Mouse (Mus musculus): ENCODE data around the gene Mcoln2. TPM values are rescaled to one million over a fixed set of nuclear protein-coding genes. Genes with fewer than 3 reads are reported as not detected.

Gene Mcoln2
- polyA plus RNA-seq, 1 experiment from 2014 or later, result 1.1 TPM

- no peaks in the 10 kb centered on the region for H3K9me3 ChIP-seq (replicated peaks)
- H3K27ac ChIP-seq (replicated peaks), result no peak overlapping the region
Observed at GRCm38 (mm10) chr3:146121310-146122124, 28.1 kb upstream of the Mcoln2 start.

GRCm38 (mm10) chr3:146122125-146122420 is 27.6 kb upstream of the Mcoln2 start:
- H3K9me3 ChIP-seq (replicated peaks), result no peaks in the 10 kb centered on the region
- H3K4me2 ChIP-seq (replicated peaks), result no peak overlapping the region
- no peak overlapping the region for H3K9ac ChIP-seq
- 44% methylated on average over 3 of the region's 3 CpGs for WGBS
- no peak overlapping the region for H3K4me3 ChIP-seq (replicated peaks)
- peaks cover 12% of the 10 kb centered on the region for H3K27me3 ChIP-seq
- no peak overlapping the region for H3K27ac ChIP-seq (replicated peaks)
- H3K4me1 ChIP-seq, result peaks cover 18% of the 10 kb centered on the region
- no peaks in the 10 kb centered on the region for H3K36me3 ChIP-seq
- ATAC-seq (ENCODE audit: insufficient number of reproducible peaks, low FRiP score, low TSS enrichment, low read depth), result no peak

More at GRCm38 (mm10) chr3:146121310-146122124, 28.1 kb upstream of the Mcoln2 start:
- peaks cover 19% of the 10 kb centered on the region for H3K4me1 ChIP-seq
- no peaks in the 10 kb centered on the region for H3K36me3 ChIP-seq
- 9% methylated on average over 25 of the region's 25 CpGs for WGBS
- peaks cover 18% of the 10 kb centered on the region for H3K27me3 ChIP-seq
- peak overlapping the region; percentile 43 for H3K4me2 ChIP-seq (replicated peaks)
- H3K9ac ChIP-seq, result no peak overlapping the region
- ATAC-seq (ENCODE audit: insufficient number of reproducible peaks, low FRiP score, low TSS enrichment, low read depth), result no peak; the same call in 1 of the 2 replicates
- H3K4me3 ChIP-seq (replicated peaks), result peak overlapping the region; percentile 21

DNA sequence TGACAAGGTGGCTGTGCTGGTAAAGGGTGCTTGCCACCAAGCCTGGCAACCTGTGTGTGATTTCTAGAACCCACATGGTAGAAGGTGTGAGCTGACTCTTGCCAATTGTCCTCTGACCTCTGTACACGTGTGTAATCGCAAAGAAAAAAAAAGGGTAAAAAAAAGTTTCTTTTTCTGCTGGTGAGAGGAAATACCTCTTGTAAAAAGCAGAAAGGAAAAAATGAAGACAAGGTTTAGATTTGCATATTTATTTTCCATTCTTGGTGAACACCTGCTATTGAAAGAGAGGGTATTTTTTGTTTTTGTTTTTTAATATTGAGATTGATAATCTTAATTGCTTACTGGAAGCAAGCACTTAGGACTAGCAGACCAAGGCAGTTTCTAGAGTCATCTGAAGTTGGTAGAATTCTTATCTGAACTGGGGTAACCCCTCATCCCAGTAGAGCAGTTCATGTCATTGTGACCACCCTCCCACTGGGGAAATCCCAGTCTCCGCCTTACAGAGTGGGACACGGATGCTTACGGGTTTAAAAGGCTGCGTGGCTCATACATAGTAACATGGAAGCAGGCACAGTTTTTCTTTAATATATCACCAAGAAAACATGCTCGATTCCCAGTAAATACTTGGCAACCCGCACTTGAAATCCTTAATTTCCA is 26.7 kb upstream of the Mcoln2 start:
- peaks cover 4% of the 10 kb centered on the region; the same call in 1 of the 2 replicates for H3K27me3 ChIP-seq
- no peak overlapping the region for H3K27ac ChIP-seq (replicated peaks)
- H3K4me1 ChIP-seq, result peaks cover 10% of the 10 kb centered on the region
- no peak overlapping the region for H3K4me2 ChIP-seq (replicated peaks)
- 73% methylated on average over 8 of the region's 8 CpGs for WGBS
- no peak overlapping the region for H3K9ac ChIP-seq
- no peak overlapping the region for H3K4me3 ChIP-seq (replicated peaks)
- no peaks in the 10 kb centered on the region for H3K9me3 ChIP-seq (replicated peaks)
- no peak for ATAC-seq (ENCODE audit: insufficient number of reproducible peaks, low FRiP score, low TSS enrichment, low read depth)
- H3K36me3 ChIP-seq, result no peaks in the 10 kb centered on the region

DNA sequence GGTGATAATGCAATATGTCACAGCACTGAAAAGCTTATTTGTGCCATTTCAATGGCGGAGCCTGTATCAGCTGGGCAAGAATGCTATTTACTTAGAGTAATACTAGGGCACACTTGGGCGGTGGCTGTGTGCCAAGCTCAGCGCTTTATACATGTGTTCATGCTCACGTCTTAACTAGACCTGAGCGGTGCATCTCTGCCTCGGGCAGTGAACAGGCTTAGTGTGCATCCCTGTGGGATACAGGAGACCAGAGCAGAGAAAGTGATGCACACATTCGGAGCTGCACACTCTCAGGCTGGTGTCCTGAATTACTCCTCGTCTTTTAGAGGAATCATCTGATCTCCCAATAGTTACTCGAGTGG is 26.2 kb upstream of the Mcoln2 start:
- Histone ChIP-seq H3K9ac (no peak overlapping the region), H3K27me3 (no peaks in the 10 kb centered on the region), H3K4me1 (peaks cover 10% of the 10 kb centered on the region), H3K9me3 (replicated peaks) (no peaks in the 10 kb centered on the region), H3K4me2 (replicated peaks) (no peak overlapping the region), H3K4me3 (replicated peaks) (no peak overlapping the region), H3K27ac (replicated peaks) (no peak overlapping the region), H3K36me3 (no peaks in the 10 kb centered on the region)
- no peak for ATAC-seq (ENCODE audit: insufficient number of reproducible peaks, low FRiP score, low TSS enrichment, low read depth)
- WGBS, result 49% methylated on average over 9 of the region's 9 CpGs

DNA sequence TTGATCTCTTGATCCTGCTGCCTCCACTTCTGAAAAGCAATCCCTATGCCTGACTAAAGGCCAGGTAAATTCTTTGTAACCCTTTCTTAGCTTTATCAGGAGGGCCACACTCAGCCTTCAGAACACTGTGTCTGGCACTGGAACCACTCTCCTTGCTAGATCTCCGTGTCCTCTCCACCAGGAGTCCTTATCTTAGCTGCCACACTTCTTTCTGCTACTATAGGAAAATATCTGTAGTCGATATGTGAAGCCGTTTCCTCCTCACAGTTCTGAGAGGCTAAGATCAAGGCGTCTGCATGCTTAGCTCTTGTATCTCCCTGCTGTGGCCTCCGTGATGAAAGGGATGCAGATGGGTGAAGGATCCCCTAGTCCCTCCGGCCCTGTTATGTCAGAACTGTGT is 22.4 kb upstream of the Mcoln2 start:
- no peak overlapping the region for H3K9ac ChIP-seq
- H3K36me3 ChIP-seq, result no peaks in the 10 kb centered on the region
- H3K4me2 ChIP-seq (replicated peaks), result no peak overlapping the region
- WGBS, result 58% methylated on average over 6 of the region's 6 CpGs
- ATAC-seq (ENCODE audit: insufficient number of reproducible peaks, low FRiP score, low TSS enrichment, low read depth), result no peak
- no peak overlapping the region for H3K4me3 ChIP-seq (replicated peaks)
- H3K27me3 ChIP-seq, result no peaks in the 10 kb centered on the region
- H3K4me1 ChIP-seq, result 0 out of 2 replicates have a peak, but pooled peaks cover 4% of the 10 kb centered on the region
- no peak overlapping the region for H3K27ac ChIP-seq (replicated peaks)
- H3K9me3 ChIP-seq (replicated peaks), result no peaks in the 10 kb centered on the region

GRCm38 (mm10) chr3:146134834-146135233 is 14.8 kb upstream of the Mcoln2 start:
- Histone ChIP-seq H3K27me3 (no peaks in the 10 kb centered on the region), H3K9me3 (replicated peaks) (no peaks in the 10 kb centered on the region), H3K36me3 (no peaks in the 10 kb centered on the region), H3K27ac (replicated peaks) (no peak overlapping the region), H3K4me2 (replicated peaks) (no peak overlapping the region), H3K9ac (no peak overlapping the region), H3K4me3 (replicated peaks) (no peak overlapping the region), H3K4me1 (no peaks in the 10 kb centered on the region)
- ATAC-seq (ENCODE audit: insufficient number of reproducible peaks, low FRiP score, low TSS enrichment, low read depth), result no peak
- 65% methylated on average over 9 of the region's 9 CpGs for WGBS

- ATAC-seq (ENCODE audit: insufficient number of reproducible peaks, low FRiP score, low TSS enrichment, low read depth), result no peak
- Histone ChIP-seq H3K27me3 (no peaks in the 10 kb centered on the region), H3K36me3 (no peaks in the 10 kb centered on the region), H3K4me3 (replicated peaks) (no peak overlapping the region), H3K27ac (replicated peaks) (no peak overlapping the region), H3K4me2 (replicated peaks) (no peak overlapping the region), H3K9me3 (replicated peaks) (no peaks in the 10 kb centered on the region), H3K9ac (no peak overlapping the region), H3K4me1 (no peaks in the 10 kb centered on the region)
- WGBS, result 79% methylated on average over 2 of the region's 2 CpGs
Observed at GRCm38 (mm10) chr3:146135417-146135816, 14.2 kb upstream of the Mcoln2 start.

DNA sequence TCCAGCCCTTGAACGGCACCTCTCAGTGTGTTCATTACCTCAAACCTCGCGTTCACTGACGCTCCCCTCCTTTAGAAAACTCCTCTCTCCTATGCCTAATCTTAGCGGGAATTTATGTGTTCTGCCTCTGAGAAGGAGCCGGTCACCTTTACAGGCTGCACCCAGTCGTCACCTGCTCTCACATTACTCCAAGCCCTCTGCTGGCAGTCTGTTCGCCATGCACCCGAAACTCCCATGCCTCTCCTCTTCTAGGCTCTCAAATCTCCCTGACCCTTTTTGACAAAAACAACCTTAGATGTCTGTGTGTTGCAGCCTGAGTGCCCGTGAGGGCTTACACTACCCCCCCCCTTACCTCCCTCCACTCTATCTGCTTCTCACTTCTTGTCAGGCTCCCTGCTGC is 13.2 kb upstream of the Mcoln2 start:
- Histone ChIP-seq H3K9ac (no peak overlapping the region), H3K4me2 (replicated peaks) (no peak overlapping the region), H3K4me3 (replicated peaks) (no peak overlapping the region), H3K27ac (replicated peaks) (no peak overlapping the region), H3K27me3 (no peaks in the 10 kb centered on the region), H3K9me3 (replicated peaks) (no peaks in the 10 kb centered on the region), H3K36me3 (no peaks in the 10 kb centered on the region), H3K4me1 (no peaks in the 10 kb centered on the region)
- WGBS, result 43% methylated on average over 10 of the region's 10 CpGs
- ATAC-seq (ENCODE audit: insufficient number of reproducible peaks, low FRiP score, low TSS enrichment, low read depth), result no peak

DNA sequence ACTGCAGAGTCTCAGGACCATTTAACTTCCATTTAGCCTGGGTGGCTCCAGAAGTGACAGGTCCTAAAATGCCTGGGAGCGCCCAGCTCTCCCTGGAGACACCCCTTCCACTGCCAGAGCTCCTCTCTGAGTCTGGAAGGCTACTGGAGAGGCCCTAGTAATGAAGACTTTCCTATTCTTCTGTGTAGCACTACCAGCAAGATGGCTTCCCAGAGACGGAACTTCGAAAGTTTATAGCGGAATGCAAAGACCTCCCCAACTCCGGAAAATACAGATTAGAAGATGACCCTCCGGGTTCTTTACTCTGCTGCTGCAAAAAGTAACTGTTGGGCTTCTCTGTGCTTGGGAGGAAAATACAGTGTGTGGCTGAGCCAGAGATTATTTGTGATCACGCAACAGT is 9.4 kb upstream of the Mcoln2 start:
- H3K4me1 ChIP-seq, result no peaks in the 10 kb centered on the region
- H3K27ac ChIP-seq (replicated peaks), result no peak overlapping the region
- H3K36me3 ChIP-seq, result no peaks in the 10 kb centered on the region
- 90% methylated on average over 7 of the region's 7 CpGs for WGBS
- no peak overlapping the region for H3K9ac ChIP-seq
- H3K9me3 ChIP-seq (replicated peaks), result no peaks in the 10 kb centered on the region
- no peaks in the 10 kb centered on the region for H3K27me3 ChIP-seq
- ATAC-seq (ENCODE audit: insufficient number of reproducible peaks, low FRiP score, low TSS enrichment, low read depth), result no peak
- H3K4me3 ChIP-seq (replicated peaks), result no peak overlapping the region
- H3K4me2 ChIP-seq (replicated peaks), result no peak overlapping the region

DNA sequence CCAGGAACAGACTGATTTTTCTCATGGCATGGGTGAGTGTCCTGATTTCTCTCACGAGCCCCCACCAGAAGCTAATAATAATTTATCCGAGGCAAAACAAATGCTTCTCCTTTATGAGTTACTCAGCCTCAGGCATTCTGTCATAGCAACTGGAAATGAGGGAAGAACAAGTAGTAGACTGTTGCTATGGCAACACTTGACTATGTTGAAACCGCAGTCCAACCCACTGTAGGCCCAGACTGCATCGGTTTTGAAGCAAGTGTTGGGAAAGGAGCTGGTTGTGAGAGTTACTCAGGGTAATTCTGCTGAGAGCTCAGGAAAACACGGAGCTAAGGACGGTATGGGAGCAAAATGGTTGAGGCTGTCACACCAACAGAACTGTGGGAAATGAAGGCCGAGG is 7.1 kb upstream of the Mcoln2 start:
- Histone ChIP-seq H3K4me3 (replicated peaks) (no peak overlapping the region), H3K27ac (replicated peaks) (no peak overlapping the region), H3K36me3 (no peaks in the 10 kb centered on the region), H3K9me3 (replicated peaks) (no peaks in the 10 kb centered on the region), H3K27me3 (no peaks in the 10 kb centered on the region), H3K4me2 (replicated peaks) (no peak overlapping the region), H3K4me1 (no peaks in the 10 kb centered on the region), H3K9ac (no peak overlapping the region)
- no peak for ATAC-seq (ENCODE audit: insufficient number of reproducible peaks, low FRiP score, low TSS enrichment, low read depth)
- WGBS, result 79% methylated on average over 7 of the region's 7 CpGs

DNA sequence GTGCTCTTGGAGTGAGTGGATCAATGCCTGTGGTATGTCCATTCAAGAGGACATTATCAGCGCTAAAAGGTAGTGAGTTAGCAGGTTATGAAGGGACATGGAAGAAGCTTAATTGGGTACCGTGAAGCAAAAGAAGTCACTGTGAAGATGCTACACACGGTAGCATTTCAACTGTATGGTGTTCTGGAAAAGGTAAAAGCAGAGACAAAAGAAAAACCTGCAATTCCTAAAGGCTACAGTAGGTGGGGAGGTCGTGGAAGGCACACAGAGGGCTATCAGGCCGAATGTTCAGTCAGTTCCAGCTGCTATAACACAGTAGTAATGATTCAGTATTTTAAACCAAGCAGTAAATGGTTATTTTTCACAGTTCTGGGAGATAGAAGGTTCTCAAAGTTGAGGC is 4.1 kb upstream of the Mcoln2 start:
- Histone ChIP-seq H3K9me3 (replicated peaks) (no peaks in the 10 kb centered on the region), H3K9ac (no peak overlapping the region), H3K4me2 (replicated peaks) (no peak overlapping the region), H3K36me3 (no peaks in the 10 kb centered on the region), H3K4me1 (peaks cover 9% of the 10 kb centered on the region; the same call in 1 of the 2 replicates), H3K27ac (replicated peaks) (no peak overlapping the region), H3K27me3 (peaks cover 14% of the 10 kb centered on the region), H3K4me3 (replicated peaks) (no peak overlapping the region)
- ATAC-seq (ENCODE audit: insufficient number of reproducible peaks, low FRiP score, low TSS enrichment, low read depth), result no peak
- 57% methylated on average over 5 of the region's 5 CpGs for WGBS

- Histone ChIP-seq H3K27ac (replicated peaks) (no peak overlapping the region), H3K4me2 (replicated peaks) (no peak overlapping the region), H3K9me3 (replicated peaks) (no peaks in the 10 kb centered on the region), H3K27me3 (peaks cover 14% of the 10 kb centered on the region), H3K4me1 (peaks cover 12% of the 10 kb centered on the region; the same call in 1 of the 2 replicates), H3K4me3 (replicated peaks) (no peak overlapping the region), H3K9ac (no peak overlapping the region), H3K36me3 (no peaks in the 10 kb centered on the region)
- 50% methylated on average over 5 of the region's 5 CpGs for WGBS
- no peak for ATAC-seq (ENCODE audit: insufficient number of reproducible peaks, low FRiP score, low TSS enrichment, low read depth)
Observed at GRCm38 (mm10) chr3:146146131-146146530, 3.5 kb upstream of the Mcoln2 start.
